Mouse (Mus musculus): ENCODE data around the gene Nabp1. TPM values are rescaled to one million over a fixed set of nuclear protein-coding genes. Genes with fewer than 3 reads are reported as not detected.
"Not testable (repeated sequence)": the region's sequence is repeated elsewhere in the genome, so short reads cannot be mapped to it uniquely, and the experiment has no call there.

The Nabp1 gene
- total RNA-seq, 2 experiments from 2014 or later = 18.8 to 20.3 TPM

- DNase-seq = no peak
Observed at GRCm38 (mm10) chr1:51486291-51486690, 8.1 kb upstream of the Nabp1 start.

DNA sequence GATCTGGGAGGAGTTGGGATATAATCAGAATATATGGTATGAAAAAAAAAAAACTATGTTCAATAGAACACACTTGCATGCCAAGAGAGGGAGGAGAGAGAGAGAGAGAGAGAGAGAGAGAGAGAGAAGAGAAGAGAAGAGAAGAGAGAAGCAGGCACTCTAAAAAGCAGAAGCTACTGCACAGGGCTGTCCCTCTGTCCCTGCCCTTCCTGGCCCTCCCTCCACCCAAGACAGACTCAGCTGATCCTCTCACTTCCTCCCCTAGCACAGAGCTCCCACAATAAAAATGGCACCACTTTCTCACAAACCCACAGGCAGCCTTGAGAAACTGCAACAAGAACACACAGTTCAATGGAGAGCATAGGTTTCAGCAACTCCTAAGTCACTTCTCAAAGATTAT, 2.2 kb upstream of the Nabp1 start:
- DNase-seq = no peak

GRCm38 (mm10) chr1:51479691-51480090, 1.5 kb upstream of the Nabp1 start:
- DNase-seq = no peak

DNA sequence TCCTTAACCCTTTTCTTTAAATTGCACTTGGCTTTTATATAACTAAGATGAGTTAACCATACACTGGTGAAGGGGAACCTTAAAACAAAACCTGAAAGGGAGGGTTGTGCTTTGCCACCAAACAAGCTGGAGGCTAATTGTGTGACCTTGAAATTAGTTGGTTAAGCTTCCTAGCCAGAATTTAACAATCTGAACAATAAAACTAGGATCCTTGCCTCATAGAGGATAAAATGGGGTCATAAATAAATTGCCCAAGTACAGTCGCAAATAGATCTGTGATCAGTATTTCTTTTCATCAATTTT, 753 bp upstream of the Nabp1 start:
- no peak for DNase-seq

DNA sequence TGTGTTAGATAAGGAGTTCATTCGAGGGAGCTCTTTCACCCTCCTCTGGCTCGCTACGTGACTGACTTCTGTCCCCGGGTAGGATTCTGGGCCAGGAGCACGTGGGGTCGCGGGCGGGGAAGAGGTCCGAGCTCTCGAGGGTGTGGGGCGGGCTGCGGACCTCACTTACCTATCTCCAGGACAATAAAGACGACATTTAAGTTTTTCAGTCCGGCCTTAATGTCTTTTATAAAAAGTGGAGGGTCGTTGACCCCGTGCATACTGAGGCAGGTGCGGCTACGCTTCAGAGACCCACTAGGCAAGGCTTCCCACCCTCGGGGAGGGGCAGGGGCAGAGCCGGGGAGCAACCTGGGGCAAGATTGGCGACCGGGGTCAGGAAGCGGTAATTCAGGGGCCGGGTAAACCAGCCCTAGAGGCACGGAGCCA, 556 bp downstream of the Nabp1 start:
- peak in 1 of 2 experiments; percentile 9 for DNase-seq

DNA sequence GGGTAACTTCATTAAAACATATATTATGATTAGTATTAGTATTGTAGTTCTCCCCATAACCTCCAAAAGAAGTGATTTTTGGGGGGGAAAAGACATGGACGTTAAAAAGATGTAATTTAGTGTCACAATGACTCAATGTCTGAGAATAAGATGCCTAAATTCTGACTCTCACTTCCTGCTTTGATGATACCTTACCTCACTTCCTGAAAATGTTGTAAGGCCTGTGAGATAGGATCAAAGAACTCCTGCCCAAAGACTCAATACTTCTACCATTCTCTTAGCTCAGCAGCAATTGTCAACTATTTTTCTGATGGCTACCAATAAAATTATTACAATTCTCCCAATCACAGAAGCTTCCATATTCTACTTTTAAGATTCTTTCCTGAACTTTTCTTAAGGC, 1.8 kb downstream of the Nabp1 start:
- no peak for DNase-seq

- DNase-seq = no peak
Observed at GRCm38 (mm10) chr1:51468077-51468476, 10.1 kb downstream of the Nabp1 start.

- DNase-seq = no peak
Observed at GRCm38 (mm10) chr1:51467181-51467580, 11.0 kb downstream of the Nabp1 start.

- no peak for DNase-seq
Observed at GRCm38 (mm10) chr1:51466385-51466784, 11.8 kb downstream of the Nabp1 start.

- no peak for DNase-seq
Observed at GRCm38 (mm10) chr1:51465285-51465684, 12.9 kb downstream of the Nabp1 start.

- DNase-seq = peak in 1 of 2 experiments; percentile 36
Observed at GRCm38 (mm10) chr1:51463038-51463437, 15.2 kb downstream of the Nabp1 start.

GRCm38 (mm10) chr1:51458731-51459450, 19.3 kb downstream of the Nabp1 start:
- DNase-seq = no peak

- no peak for DNase-seq
Observed at GRCm38 (mm10) chr1:51458089-51458488, 20.1 kb downstream of the Nabp1 start.

DNA sequence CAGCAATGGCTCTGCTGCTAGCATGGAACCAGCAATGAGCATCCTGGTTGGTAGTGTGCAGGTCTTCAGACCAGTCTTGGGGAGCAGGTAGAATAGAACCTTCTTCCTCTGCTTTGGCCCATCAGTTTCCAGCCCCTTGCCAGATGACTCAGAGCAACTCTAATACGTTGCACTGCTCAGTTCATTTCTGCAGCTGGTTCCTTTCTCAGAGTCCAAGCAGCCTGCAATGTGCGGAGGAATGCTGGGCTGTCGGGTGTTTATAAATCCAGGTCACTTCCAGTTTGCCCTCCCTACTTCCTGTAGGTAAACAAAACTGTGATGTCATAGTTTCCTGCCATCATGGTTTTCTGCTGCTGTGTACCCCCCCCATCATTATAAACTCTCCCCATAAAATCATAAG, 21.0 kb downstream of the Nabp1 start:
- DNase-seq = no peak

DNA sequence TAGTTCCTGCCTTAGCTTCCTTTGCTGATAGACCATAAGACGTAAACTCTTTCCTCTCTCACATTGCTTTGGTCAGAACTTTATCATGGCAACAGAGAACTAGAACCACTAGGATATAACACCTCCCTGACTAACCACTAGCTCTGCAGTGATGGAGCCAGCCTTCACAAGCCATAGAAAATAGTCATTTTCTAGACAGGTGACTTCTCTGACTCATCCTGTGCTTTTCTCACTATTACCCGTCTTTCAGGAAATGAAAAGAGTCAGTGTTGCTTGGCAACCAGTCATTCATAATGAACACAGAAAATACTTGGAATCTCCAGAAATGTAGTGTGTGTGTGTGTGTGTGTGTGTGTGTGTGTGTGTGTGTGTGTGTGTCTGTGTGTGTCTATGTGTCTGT, 29.4 kb downstream of the Nabp1 start:
- no peak for DNase-seq

DNA sequence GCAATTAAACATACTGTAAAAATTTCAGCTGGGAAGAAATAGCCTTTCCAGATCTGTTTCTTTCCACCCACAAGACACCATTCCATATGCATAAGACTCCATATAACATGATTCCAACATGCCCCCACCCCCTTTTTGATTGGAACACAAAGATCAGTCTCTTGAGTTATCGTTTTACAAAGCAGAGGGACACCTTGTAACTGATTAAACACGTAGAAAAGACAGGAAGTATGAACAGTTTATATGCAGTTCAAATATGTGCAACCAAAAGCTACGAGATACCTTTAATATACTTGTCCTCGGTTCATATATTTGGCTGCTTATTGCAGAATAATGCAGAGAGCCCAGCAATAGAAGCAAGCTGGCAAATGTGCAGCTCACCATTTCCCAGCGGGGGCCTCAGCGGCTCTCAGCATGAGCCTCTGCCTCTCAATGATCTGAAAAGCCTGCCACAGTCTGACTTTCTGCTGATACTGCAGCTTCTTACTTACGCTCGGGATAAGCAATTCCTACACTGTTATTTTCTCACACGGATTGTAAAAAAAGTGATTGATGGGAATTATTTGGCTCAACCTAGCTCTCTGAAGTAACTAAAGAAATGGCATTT, 32.3 kb downstream of the Nabp1 start:
- DNase-seq = peak; percentile 26 to 34

DNA sequence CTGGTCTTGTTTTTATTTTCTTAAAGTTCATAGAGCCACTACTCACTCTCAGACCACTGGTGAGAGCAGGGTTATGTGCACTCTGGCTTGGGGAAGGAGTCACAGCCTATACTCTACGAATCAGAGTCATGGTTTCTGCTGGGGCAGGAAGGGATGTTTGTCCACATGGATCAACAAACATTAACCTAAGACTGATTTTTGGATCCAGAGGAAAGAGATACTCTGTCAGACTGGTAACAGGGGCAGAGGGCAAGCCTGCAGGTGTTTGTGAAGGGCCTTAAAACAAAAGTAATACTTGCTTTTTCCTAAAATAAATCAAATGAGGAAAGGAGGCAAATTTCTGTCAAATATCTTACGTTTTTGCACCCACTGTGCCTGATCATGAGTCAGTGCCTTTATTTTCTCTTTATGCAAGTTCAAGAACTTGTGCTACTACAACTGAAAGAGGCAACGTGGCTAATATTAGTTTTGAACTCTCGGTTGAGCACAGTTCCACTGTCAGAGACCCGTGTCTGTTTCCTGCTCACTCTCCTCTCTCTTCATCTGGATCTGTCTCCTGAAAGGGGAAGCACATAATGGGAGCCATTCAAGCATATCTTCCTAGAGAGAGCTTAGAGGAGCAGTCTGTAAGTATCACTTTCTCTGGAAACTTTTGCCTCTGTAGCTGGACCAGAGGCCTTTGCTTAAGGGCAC, 32.9 kb downstream of the Nabp1 start:
- no peak for DNase-seq

- DNase-seq = no peak
Observed at GRCm38 (mm10) chr1:51429775-51430174, 48.5 kb downstream of the Nabp1 start.

GRCm38 (mm10) chr1:51426298-51426697, 51.9 kb downstream of the Nabp1 start:
- no peak for DNase-seq

DNA sequence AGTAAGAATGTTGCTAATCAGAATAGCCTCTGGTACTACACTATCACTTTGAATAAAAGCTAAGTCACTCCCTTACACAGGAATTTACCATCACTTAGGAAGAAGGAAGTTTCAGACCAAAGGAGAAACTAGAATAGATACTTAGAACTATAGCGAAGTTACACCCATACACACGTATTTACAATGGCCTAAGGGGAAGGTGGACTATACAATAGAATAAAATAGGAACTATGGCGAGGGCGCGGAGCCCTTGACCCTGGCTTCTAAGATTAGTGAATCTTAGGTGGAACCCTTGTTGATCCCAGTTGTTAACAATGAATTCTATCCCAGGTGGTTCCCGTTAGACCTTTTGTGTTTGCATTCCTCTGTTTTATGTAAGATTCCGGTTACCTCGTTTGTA, 57.2 kb downstream of the Nabp1 start:
- DNase-seq = not testable (repeated sequence)

- DNase-seq = no peak
Observed at GRCm38 (mm10) chr1:51418753-51419152, 59.5 kb downstream of the Nabp1 start.

All from layer of hippocampus, postnatal 36 days (tissue).